Mouse (Mus musculus) right cerebral cortex, postnatal 25 days (tissue): Measurements from ENCODE around the gene Tpi1.

Source experiments
- DNase-seq: peaks from one replicate; pipeline ENCODE4 v3.0.0; 2022

Tpi1 gene

GRCm38 (mm10) chr6:124813933-124814332 lies at the start of gene Tpi1:
Gene Tpi1, minus strand, starts transcription at chr6:124814296.
- peak; percentile 89 for DNase-seq

GRCm38 (mm10) chr6:124863125-124863657 lies 49.1 kb upstream of the Tpi1 start:
- DNase-seq: peak; percentile 25

GRCm38 (mm10) chr6:124862406-124863124 lies 48.5 kb upstream of the Tpi1 start:
- peak; percentile 32 for DNase-seq

GRCm38 (mm10) chr6:124861802-124862201 lies 47.7 kb upstream of the Tpi1 start:
- no peak for DNase-seq

- no peak for DNase-seq
Observed at GRCm38 (mm10) chr6:124861266-124861665, 47.2 kb upstream of the Tpi1 start.

- peak; percentile 27 for DNase-seq
Observed at GRCm38 (mm10) chr6:124860511-124860910, 46.4 kb upstream of the Tpi1 start.

- DNase-seq: peak; percentile 83
Observed at GRCm38 (mm10) chr6:124859725-124860124, 45.6 kb upstream of the Tpi1 start.

- no peak for DNase-seq
Observed at GRCm38 (mm10) chr6:124858561-124859318, 44.6 kb upstream of the Tpi1 start.

GRCm38 (mm10) chr6:124857840-124858530 lies 43.9 kb upstream of the Tpi1 start:
- peak; percentile 37 for DNase-seq

GRCm38 (mm10) chr6:124856916-124857839 lies 43.1 kb upstream of the Tpi1 start, which contains the start of gene P3h3:
Gene P3h3, minus strand, starts transcription at chr6:124857752.
- peak; percentile 88 for DNase-seq

GRCm38 (mm10) chr6:124856321-124856720 lies 42.2 kb upstream of the Tpi1 start:
- DNase-seq: peak; percentile 49

- no peak for DNase-seq
Observed at GRCm38 (mm10) chr6:124854647-124855046, 40.6 kb upstream of the Tpi1 start.

- DNase-seq: no peak
Observed at GRCm38 (mm10) chr6:124850535-124850934, 36.4 kb upstream of the Tpi1 start.

GRCm38 (mm10) chr6:124847305-124847704 lies 33.2 kb upstream of the Tpi1 start:
- peak; percentile 84 for DNase-seq

- no peak for DNase-seq
Observed at GRCm38 (mm10) chr6:124840241-124841167, 26.4 kb upstream of the Tpi1 start, which contains the start of gene Gnb3. Gene Gnb3, minus strand, starts transcription at chr6:124840275.

- no peak for DNase-seq
Observed at GRCm38 (mm10) chr6:124839805-124840204, 25.7 kb upstream of the Tpi1 start.

GRCm38 (mm10) chr6:124836411-124836810 lies 22.3 kb upstream of the Tpi1 start:
- no peak for DNase-seq

- DNase-seq: no peak
Observed at GRCm38 (mm10) chr6:124835531-124835930, 21.4 kb upstream of the Tpi1 start.

- DNase-seq: no peak
Observed at GRCm38 (mm10) chr6:124834512-124835081, 20.5 kb upstream of the Tpi1 start.

- DNase-seq: no peak
Observed at GRCm38 (mm10) chr6:124831649-124832048, 17.6 kb upstream of the Tpi1 start.
